Mouse (Mus musculus) inflammation-experienced regulatory T-cells, adult 6 months (primary cell): ENCODE measurements around the gene D830030K20Rik. TPM values are rescaled to one million over a fixed set of nuclear protein-coding genes. Genes with fewer than 3 reads are reported as not detected.
"Not testable (repeated sequence)": the region's sequence is repeated elsewhere in the genome, so short reads cannot be mapped to it uniquely, and the experiment has no call there.

Experiments
- ATAC-seq: one replicate; pipeline ENCODE4 v1.8.0; 2017
- polyA plus RNA-seq, 3 experiments: library from polyadenylated mRNA; unstranded; fragments of 100-300 nt; shearing (Covaris generic); gene quantifications; one replicate each; pipeline ENCODE4 v1.2.1; 2017

D830030K20Rik gene
- polyA plus RNA-seq = 10 to 100 TPM; 11.1 to 51.5 (median 27.2) TPM

DNA sequence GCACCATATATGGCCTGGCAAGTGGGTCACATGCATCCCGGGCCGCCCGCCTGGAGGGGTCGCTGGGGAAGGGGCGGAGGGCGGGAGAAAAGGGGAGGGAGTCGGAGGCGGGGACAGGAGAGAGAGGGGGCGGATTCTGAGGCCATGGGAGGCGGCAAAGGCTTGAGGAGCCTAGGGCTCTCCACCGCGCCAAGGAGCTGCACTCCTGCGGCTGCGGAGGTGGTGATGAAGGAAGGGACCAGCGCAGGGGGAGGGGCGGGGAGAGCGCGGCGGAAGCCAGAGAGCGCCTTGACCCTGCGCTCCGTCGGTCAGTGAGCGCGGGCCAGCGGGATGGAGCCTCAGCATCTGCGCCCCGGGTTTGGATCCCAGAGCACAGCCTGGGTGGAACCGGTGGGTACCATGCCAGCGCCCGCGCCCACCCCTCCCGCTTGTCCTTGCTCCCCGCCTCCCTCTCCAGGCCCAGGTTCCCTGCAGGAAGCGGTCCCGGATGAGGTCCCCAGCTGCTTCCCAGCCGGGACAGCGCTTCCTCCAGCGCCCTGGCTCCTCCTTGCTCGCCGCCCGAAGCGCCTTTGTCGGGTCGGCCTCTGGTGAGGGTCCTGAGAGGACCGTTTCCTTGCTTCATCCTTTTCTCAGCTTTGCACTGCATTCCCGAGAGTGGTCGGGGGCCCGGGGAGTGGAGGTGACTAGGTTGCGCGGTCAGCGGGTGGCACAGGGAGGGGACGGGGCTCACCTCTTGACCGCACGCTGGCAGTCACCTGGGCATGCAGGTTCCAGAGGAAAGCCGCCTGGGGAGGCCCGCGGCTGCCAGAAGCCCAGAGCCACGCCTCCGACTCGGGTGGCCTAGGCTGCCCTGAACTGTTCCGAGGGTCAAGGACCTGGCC, at the start of gene D830030K20Rik:
Gene D830030K20Rik (plus strand): TSS at position 217 of the 881 bp plus-strand sequence.
- ATAC-seq = not testable (repeated sequence)

DNA sequence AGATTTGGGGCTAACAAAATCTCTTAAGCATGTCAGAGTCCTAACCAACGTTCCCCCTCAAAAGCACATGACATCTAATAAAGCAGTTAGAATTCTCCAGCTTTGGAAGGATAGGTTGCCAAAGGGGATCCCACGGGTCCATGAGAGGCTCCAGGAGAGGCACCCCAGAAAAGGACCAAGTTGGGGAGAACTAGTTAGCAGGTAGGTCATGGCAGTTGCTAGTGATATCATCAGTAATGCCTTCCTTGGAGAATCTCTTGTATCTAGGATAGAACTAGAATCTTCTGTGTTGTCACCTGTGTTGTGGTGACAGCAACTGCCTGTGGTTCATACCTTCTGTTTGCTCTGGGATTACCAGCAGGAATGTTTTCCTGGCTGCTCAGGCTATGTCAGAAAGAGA, 20.3 kb upstream of the D830030K20Rik start, which contains the start of gene Gm5795:
Gene Gm5795 (plus strand): TSS at position 301 of the 400 bp plus-strand sequence.
- not testable (repeated sequence) for ATAC-seq

DNA sequence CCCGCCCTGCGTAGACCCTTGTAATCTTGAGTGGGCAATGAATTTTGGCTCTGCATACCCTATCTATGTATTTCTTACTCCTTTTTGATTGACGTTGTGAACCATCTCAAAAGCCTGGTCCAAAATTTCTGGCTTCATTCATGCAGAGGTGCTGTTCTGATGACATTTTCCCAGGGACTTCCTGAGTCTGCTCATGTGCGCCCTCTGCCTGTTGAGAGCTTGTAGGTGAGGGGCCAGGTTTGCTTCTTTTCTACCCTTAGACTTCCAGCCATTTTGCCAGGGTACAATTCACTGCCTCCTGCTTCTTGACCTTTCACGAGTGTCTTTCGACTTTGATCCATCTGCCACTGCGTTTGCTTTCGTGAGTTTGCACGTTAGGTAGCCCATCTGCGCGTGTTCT, 1.1 kb downstream of the D830030K20Rik start:
- ATAC-seq = not testable (repeated sequence)

DNA sequence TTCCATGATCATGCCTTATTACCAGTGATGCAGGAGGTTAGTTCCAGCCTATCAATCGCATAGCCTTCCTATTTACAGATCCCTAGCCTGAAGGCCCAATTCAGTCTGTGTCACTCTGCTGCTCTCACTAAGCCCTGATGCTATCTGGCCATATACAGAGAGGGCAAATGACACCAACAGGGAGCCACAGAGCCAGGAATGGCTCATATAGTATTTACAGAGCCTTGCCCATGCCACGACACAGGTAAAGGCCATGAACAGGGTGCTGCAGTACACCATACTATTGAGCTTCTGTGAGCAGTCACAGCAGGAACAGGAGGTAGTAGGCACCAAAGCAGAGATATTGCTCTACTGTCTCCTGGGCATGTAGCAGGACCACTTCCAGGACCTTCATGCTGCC, 54.2 kb downstream of the D830030K20Rik start:
- not testable (repeated sequence) for ATAC-seq

Other genes starting within 250 kb of the D830030K20Rik start
- gene Gm2888, start 178.5 kb upstream of the D830030K20Rik start, polyA plus RNA-seq = not detected
- 10 to 100 TPM in 1 of 3 experiments, 1 to 10 TPM in 2; 1.7 to 12.0 (median 3.6) TPM for gene Gm2897, start 159.2 kb upstream of the D830030K20Rik start, polyA plus RNA-seq
- not detected for gene Gm10340, start 74.5 kb upstream of the D830030K20Rik start, polyA plus RNA-seq
- under 1 TPM in 1 of 3 experiments, not detected in 2; 0.30 TPM for gene Gm5795, start 20.2 kb upstream of the D830030K20Rik start, polyA plus RNA-seq
- gene Gm2956, start 124.1 kb downstream of the D830030K20Rik start, polyA plus RNA-seq = 1 to 10 TPM in 2 of 3 experiments, not detected in 1; 1.1 to 1.2 TPM
- not detected for gene Gm10413, start 186.6 kb downstream of the D830030K20Rik start, polyA plus RNA-seq
- gene Gm10409, start 204.1 kb downstream of the D830030K20Rik start, polyA plus RNA-seq = 10 to 100 TPM in 2 of 3 experiments, 1 to 10 TPM in 1; 4.9 to 21.0 (median 11.0) TPM
- 10 to 100 TPM in 2 of 3 experiments, 1 to 10 TPM in 1; 4.3 to 23.4 (median 12.2) TPM for gene Gm3005, start 219.6 kb downstream of the D830030K20Rik start, polyA plus RNA-seq
- gene Gm10408, start 240.9 kb downstream of the D830030K20Rik start, polyA plus RNA-seq = under 1 TPM in 1 of 3 experiments, not detected in 2; 0.50 TPM